Mouse (Mus musculus): ENCODE data around the gene F8. TPM values are rescaled to one million over a fixed set of nuclear protein-coding genes. Genes with fewer than 3 reads are reported as not detected.
"Not testable (repeated sequence)": the region's sequence is repeated elsewhere in the genome, so short reads cannot be mapped to it uniquely, and the experiment has no call there.

Gene F8
- polyA plus RNA-seq, 1 experiment from 2014 or later = 1.6 TPM

GRCm38 (mm10) chrX:75323556-75323955, 58.9 kb downstream of the F8 start:
- Histone ChIP-seq H3K4me3 (no peak overlapping the region), H3K9me3 (no peaks in the 10 kb centered on the region), H3K27me3 (no peaks in the 10 kb centered on the region), H3K4me1 (no peaks in the 10 kb centered on the region), H3K27ac (no peak overlapping the region), H3K9ac (no peak overlapping the region), H3K36me3 (no peaks in the 10 kb centered on the region), H3K4me2 (no peak overlapping the region)
- ATAC-seq (ENCODE audit: borderline replicate concordance, extremely low read depth, low FRiP score, low TSS enrichment) = no peak
- WGBS = 87% methylated on average over 4 of the region's 4 CpGs

GRCm38 (mm10) chrX:75271676-75272075, 110.7 kb downstream of the F8 start:
- no peak overlapping the region for H3K4me3 ChIP-seq
- H3K4me1 ChIP-seq = no peaks in the 10 kb centered on the region
- H3K27ac ChIP-seq = no peak overlapping the region
- H3K36me3 ChIP-seq = no peaks in the 10 kb centered on the region
- H3K9me3 ChIP-seq = no peaks in the 10 kb centered on the region
- H3K27me3 ChIP-seq = no peaks in the 10 kb centered on the region
- H3K4me2 ChIP-seq = no peak overlapping the region
- ATAC-seq (ENCODE audit: borderline replicate concordance, extremely low read depth, low FRiP score, low TSS enrichment) = no peak
- H3K9ac ChIP-seq = no peak overlapping the region
- 60% methylated on average over 8 of the region's 8 CpGs for WGBS

GRCm38 (mm10) chrX:75233603-75234376, 148.6 kb downstream of the F8 start:
- not testable (repeated sequence) for ATAC-seq (ENCODE audit: borderline replicate concordance, extremely low read depth, low FRiP score, low TSS enrichment); H3K36me3 ChIP-seq
- 34% methylated on average over 8 of the region's 8 CpGs for WGBS

GRCm38 (mm10) chrX:75231456-75231855, 151.0 kb downstream of the F8 start:
- Histone ChIP-seq H3K36me3 (no peaks in the 10 kb centered on the region), H3K4me1 (no peaks in the 10 kb centered on the region), H3K27me3 (no peaks in the 10 kb centered on the region), H3K9me3 (no peaks in the 10 kb centered on the region), H3K27ac (no peak overlapping the region), H3K9ac (no peak overlapping the region), H3K4me2 (no peak overlapping the region), H3K4me3 (no peak overlapping the region)
- 100% methylated on average over 1 of the region's 1 CpGs for WGBS
- ATAC-seq (ENCODE audit: borderline replicate concordance, extremely low read depth, low FRiP score, low TSS enrichment) = no peak

More at GRCm38 (mm10) chrX:75233603-75234376, 148.6 kb downstream of the F8 start:
- H3K4me1 ChIP-seq, H3K4me2 ChIP-seq, H3K27me3 ChIP-seq, H3K4me3 ChIP-seq, H3K9ac ChIP-seq, H3K9me3 ChIP-seq, H3K27ac ChIP-seq: not testable (repeated sequence)

DNA sequence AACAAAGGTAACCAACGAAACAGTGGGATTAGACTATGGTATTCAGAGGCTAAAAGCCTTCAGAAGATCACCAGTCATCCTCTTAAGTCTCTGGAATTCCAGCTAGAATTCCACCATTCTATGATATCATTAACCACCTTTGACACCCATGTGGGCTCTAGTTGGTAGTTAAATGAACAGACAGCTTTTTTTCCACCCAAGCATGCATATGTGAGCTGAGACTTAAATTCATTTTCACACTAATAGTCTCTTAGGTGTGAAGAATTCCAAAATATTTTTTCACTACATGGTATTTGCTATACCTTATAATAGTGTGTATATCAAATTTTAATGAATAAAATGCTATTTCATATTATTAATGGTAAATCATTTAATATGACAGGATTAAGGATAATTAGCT, 218.7 kb downstream of the F8 start, which contains the start of gene Smim9:
Gene Smim9, minus strand, starts transcription at position 101 of the 400 bp plus-strand sequence.
- Histone ChIP-seq H3K4me1 (no peaks in the 10 kb centered on the region), H3K27ac (no peak within 1 kb of the TSS), H3K27me3 (no peaks in the 10 kb centered on the region), H3K4me3 (no peak within 1 kb of the TSS), H3K4me2 (no peak within 1 kb of the TSS), H3K36me3 (no peaks in the 10 kb centered on the region), H3K9me3 (no peaks in the 10 kb centered on the region), H3K9ac (no peak within 1 kb of the TSS)
- ATAC-seq (ENCODE audit: borderline replicate concordance, extremely low read depth, low FRiP score, low TSS enrichment) = no peak
- WGBS = 56% methylated on average over 1 of the region's 1 CpGs

DNA sequence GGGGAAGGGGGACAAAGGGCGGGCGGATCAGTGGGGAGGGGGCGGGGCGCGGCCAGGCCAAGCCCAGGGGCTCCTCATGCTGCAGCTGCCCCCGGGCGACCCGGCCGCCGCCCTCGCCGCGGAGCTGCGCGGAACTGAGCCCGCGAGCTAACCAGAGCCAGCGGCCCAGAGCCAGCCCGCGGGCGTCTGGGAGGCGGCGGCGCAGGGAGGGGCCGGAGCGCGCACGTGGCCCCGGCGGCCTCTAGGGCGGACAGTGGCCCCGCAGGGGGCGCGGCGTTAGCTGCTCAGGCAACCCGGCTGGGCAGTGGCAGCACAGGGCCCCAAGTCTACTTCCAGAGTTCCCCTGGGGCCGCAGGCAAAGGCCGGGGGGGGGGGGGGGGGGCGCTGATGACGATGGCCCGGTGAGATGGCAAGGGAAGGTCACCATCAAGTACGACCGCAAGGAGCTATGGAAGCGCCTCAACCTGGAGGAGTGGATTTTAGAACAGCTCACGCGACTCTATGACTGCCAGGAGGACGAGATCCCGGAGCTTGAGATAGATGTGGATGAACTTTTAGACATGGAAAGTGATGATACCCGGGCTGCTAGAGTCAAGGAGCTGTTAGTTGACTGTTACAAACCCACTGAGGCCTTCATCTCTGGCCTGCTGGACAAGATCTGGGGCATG, 226.7 kb downstream of the F8 start:
- Histone ChIP-seq H3K27ac (no peak overlapping the region), H3K27me3 (no peaks in the 10 kb centered on the region), H3K4me3 (peak overlapping the region; percentile 44), H3K4me2 (peak overlapping the region; percentile 63), H3K9ac (peak overlapping the region; percentile 37), H3K9me3 (no peaks in the 10 kb centered on the region), H3K36me3 (no peaks in the 10 kb centered on the region), H3K4me1 (no peaks in the 10 kb centered on the region)
- WGBS = 18% methylated on average over 26 of the region's 49 CpGs
- peak; percentile 90 for ATAC-seq (ENCODE audit: borderline replicate concordance, extremely low read depth, low FRiP score, low TSS enrichment)

DNA sequence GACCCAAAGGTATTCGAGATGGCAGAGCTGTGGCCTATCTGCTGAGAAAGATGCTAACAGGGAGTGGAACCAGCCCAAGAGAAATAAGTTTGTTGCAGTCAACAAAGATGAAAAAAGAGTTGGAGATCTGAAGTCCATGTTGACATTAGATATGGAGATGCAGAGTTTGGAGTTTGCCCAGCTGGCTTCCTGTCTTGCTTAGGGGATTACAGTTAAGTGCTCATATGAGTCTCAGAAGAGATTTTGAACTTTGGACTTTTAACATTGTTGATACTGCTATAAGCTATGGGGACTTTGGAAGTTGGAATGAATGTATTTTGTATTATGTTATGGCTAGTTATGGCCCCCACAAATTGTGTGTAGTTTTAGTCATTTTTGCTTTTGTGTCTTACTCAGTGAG, 230.2 kb downstream of the F8 start:
- H3K4me2 ChIP-seq = no peak overlapping the region
- no peaks in the 10 kb centered on the region for H3K27me3 ChIP-seq
- no peak for ATAC-seq (ENCODE audit: borderline replicate concordance, extremely low read depth, low FRiP score, low TSS enrichment)
- no peak overlapping the region for H3K27ac ChIP-seq
- H3K9ac ChIP-seq = no peak overlapping the region
- no peaks in the 10 kb centered on the region for H3K36me3 ChIP-seq
- WGBS = 40% methylated on average over 1 of the region's 1 CpGs
- no peaks in the 10 kb centered on the region for H3K4me1 ChIP-seq
- no peak overlapping the region for H3K4me3 ChIP-seq
- H3K9me3 ChIP-seq = no peaks in the 10 kb centered on the region

- Histone ChIP-seq H3K4me1 (no peaks in the 10 kb centered on the region), H3K4me2 (no peak overlapping the region), H3K27me3 (no peaks in the 10 kb centered on the region), H3K9me3 (no peaks in the 10 kb centered on the region), H3K9ac (no peak overlapping the region), H3K4me3 (no peak overlapping the region), H3K36me3 (no peaks in the 10 kb centered on the region), H3K27ac (no peak overlapping the region)
- WGBS = 76% methylated on average over 2 of the region's 2 CpGs
- no peak for ATAC-seq (ENCODE audit: borderline replicate concordance, extremely low read depth, low FRiP score, low TSS enrichment)
Observed at GRCm38 (mm10) chrX:75150304-75150703, 232.1 kb downstream of the F8 start.

GRCm38 (mm10) chrX:75148414-75148813, 234.0 kb downstream of the F8 start:
- Histone ChIP-seq H3K27me3 (no peaks in the 10 kb centered on the region), H3K27ac (no peak overlapping the region), H3K36me3 (no peaks in the 10 kb centered on the region), H3K4me1 (no peaks in the 10 kb centered on the region), H3K9ac (no peak overlapping the region), H3K9me3 (no peaks in the 10 kb centered on the region), H3K4me2 (no peak overlapping the region), H3K4me3 (no peak overlapping the region)
- WGBS = 38% methylated on average over 4 of the region's 4 CpGs
- no peak for ATAC-seq (ENCODE audit: borderline replicate concordance, extremely low read depth, low FRiP score, low TSS enrichment)

DNA sequence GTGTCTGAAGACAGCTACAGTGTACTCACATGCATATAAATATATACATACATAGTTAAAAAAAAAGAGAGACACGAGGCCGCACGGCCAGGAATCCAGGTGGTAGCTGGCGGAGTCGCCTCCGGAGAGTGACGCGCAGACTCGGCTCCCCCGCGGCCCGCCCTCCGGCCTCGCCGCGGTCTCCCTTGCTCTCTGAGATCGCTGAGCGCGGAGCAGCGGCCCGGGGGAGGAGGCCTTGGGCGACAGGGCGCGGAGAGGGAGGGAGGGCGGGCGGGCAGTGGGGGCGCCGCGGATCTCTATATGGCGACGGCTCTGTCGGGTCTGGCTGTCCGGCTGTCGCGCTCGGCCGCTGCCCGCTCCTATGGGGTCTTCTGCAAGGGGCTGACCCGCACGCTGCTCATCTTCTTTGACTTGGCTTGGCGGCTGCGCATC, 239.3 kb downstream of the F8 start:
- not testable (repeated sequence) for H3K27ac ChIP-seq, H3K9me3 ChIP-seq, H3K27me3 ChIP-seq, H3K36me3 ChIP-seq, H3K4me1 ChIP-seq
- peak overlapping the region; percentile 34 for H3K4me3 ChIP-seq
- 0 out of 2 replicates have a peak overlapping the region, but pooled peaks have one; percentile 19 for H3K9ac ChIP-seq
- 40% methylated on average over 20 of the region's 42 CpGs for WGBS
- peak; percentile 77; the same call in 1 of the 2 replicates for ATAC-seq (ENCODE audit: borderline replicate concordance, extremely low read depth, low FRiP score, low TSS enrichment)
- H3K4me2 ChIP-seq = peak overlapping the region; percentile 56

- Histone ChIP-seq H3K36me3 (no peaks in the 10 kb centered on the region), H3K4me3 (no peak overlapping the region), H3K27me3 (no peaks in the 10 kb centered on the region), H3K9me3 (no peaks in the 10 kb centered on the region), H3K4me2 (no peak overlapping the region), H3K27ac (no peak overlapping the region), H3K4me1 (no peaks in the 10 kb centered on the region), H3K9ac (no peak overlapping the region)
- no peak for ATAC-seq (ENCODE audit: borderline replicate concordance, extremely low read depth, low FRiP score, low TSS enrichment)
- 87% methylated on average over 2 of the region's 2 CpGs for WGBS
Observed at GRCm38 (mm10) chrX:75138182-75138581, 244.2 kb downstream of the F8 start.

GRCm38 (mm10) chrX:75137729-75138128, 244.7 kb downstream of the F8 start:
- Histone ChIP-seq H3K9me3 (no peaks in the 10 kb centered on the region), H3K36me3 (no peaks in the 10 kb centered on the region), H3K27me3 (no peaks in the 10 kb centered on the region), H3K4me3 (no peak overlapping the region), H3K9ac (no peak overlapping the region), H3K27ac (no peak overlapping the region), H3K4me2 (no peak overlapping the region), H3K4me1 (no peaks in the 10 kb centered on the region)
- ATAC-seq (ENCODE audit: borderline replicate concordance, extremely low read depth, low FRiP score, low TSS enrichment) = no peak
- 75% methylated on average over 2 of the region's 2 CpGs for WGBS

All from lung, embryonic 15.5 days (tissue).